Mouse (Mus musculus): ENCODE results near the gene Slc27a1.
A peak's percentile ranks its signal among the peaks of the same experiment; 100 is the strongest.
"Not testable (repeated sequence)": the region's sequence is repeated elsewhere in the genome, so short reads cannot be mapped to it uniquely, and the experiment has no call there.

Gene Slc27a1

DNA sequence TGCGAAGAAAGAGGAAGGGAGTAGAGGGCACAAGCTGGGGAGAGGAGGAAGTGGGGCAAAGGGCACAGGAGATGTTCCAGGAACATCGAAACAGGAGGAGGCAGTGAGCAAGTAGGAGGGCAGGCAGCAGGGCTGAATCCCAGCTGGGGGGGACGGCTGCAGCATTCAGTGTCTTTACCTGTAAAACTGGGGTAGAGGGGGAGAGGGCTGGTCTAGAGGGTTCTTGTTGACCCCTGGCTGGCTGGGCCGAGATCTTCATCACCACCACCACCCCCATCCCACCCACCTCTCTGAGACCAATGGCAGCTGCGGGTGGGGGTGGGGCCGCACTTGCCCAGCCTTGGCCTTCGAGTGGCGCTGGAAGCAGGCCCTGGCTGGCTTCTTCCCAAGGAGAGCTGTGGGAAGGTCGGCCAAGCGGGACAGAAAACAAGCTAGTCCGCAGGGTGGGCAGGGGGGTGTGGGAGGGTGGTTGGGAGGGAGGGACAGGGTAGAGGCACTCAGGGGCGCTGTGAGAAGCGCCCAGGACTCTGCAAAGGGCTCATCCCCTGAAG lies at the start of gene Slc27a1:
Gene Slc27a1 (plus strand): TSS at position 496 of the 551 bp plus-strand sequence.
- DNase-seq (ENCODE audit: low spot score in 2 of 2), result no peak

GRCm38 (mm10) chr8:71519037-71519825 lies 49.5 kb upstream of the Slc27a1 start:
- DNase-seq (ENCODE audit: low spot score in 2 of 2), result not testable (repeated sequence)

- DNase-seq (ENCODE audit: low spot score in 2 of 2), result peak; percentile 88 to 91
These were observed 47.0 kb upstream of the Slc27a1 start for GRCm38 (mm10) chr8:71521634-71522033.

GRCm38 (mm10) chr8:71525226-71526050 lies 43.2 kb upstream of the Slc27a1 start, which contains the start of gene Ccdc194:
Gene Ccdc194 (minus strand): TSS chr8:71525711.
- no peak for DNase-seq (ENCODE audit: low spot score in 2 of 2)

DNA sequence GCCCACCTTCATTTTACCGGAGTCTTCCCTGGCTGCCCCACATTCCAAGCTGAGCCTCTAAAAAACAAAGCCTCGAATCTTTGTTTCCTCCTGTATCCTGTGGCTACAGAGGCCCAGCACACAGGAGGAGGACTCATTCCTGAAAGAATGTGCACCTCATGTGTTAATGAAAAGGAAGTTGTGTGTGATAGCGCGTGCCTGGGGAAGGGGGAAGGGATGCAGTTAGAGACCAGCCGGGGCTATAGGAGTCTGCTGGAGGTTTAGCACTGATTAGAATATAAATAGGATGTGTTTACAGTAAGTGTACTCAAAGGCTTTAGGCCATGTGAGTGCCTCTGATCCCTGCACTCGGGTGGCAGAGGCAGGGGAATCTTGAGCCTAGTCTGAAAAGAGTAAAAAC lies 42.4 kb upstream of the Slc27a1 start:
- DNase-seq (ENCODE audit: low spot score in 2 of 2), result no peak

GRCm38 (mm10) chr8:71527162-71527870 lies 41.4 kb upstream of the Slc27a1 start:
- DNase-seq (ENCODE audit: low spot score in 2 of 2), result no peak

DNA sequence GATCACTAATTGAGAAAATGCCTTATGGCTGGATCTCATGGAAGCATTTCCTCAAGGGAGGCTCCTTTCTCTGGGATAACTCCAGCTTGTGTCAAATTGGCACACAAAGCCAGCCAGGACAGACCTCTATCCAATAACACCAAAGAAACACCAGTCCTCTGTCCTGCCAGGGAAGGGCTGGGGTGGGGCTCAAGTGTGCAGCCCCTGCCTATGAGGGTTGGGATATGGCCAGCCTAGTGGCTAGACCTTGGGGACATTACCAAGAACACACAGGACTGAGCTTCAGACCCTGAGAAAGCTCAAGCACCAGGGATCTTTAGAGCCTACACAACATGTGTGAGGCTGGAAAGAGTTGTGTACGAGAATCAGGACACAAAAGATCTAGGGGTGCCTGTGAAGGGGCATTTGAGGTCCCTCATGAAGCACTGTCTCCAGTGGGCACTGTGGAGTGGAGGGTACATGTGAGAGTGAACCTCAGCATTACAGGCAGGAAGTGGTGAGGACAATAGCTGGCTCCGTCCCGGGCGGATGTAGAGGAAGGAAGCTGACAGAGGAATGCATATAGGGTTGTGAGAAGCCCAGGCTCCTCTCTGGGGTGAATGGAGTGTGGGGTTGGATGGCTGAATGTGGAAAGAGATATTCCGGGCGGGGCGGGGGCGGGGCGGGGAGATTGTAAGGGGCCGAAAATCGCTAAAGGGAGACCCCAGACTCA lies 40.2 kb upstream of the Slc27a1 start:
- no peak for DNase-seq (ENCODE audit: low spot score in 2 of 2)

GRCm38 (mm10) chr8:71530735-71531467 lies 37.8 kb upstream of the Slc27a1 start:
- DNase-seq (ENCODE audit: low spot score in 2 of 2), result not testable (repeated sequence)

- DNase-seq (ENCODE audit: low spot score in 2 of 2), result no peak
These were observed 34.3 kb upstream of the Slc27a1 start for GRCm38 (mm10) chr8:71534263-71534810.

GRCm38 (mm10) chr8:71535663-71536062 lies 33.0 kb upstream of the Slc27a1 start:
- no peak for DNase-seq (ENCODE audit: low spot score in 2 of 2)

GRCm38 (mm10) chr8:71537028-71537867 lies 31.4 kb upstream of the Slc27a1 start, which contains the start of gene Bst2:
Gene Bst2 (minus strand): TSS chr8:71537456.
- DNase-seq (ENCODE audit: low spot score in 2 of 2), result peak; percentile 72 to 80

DNA sequence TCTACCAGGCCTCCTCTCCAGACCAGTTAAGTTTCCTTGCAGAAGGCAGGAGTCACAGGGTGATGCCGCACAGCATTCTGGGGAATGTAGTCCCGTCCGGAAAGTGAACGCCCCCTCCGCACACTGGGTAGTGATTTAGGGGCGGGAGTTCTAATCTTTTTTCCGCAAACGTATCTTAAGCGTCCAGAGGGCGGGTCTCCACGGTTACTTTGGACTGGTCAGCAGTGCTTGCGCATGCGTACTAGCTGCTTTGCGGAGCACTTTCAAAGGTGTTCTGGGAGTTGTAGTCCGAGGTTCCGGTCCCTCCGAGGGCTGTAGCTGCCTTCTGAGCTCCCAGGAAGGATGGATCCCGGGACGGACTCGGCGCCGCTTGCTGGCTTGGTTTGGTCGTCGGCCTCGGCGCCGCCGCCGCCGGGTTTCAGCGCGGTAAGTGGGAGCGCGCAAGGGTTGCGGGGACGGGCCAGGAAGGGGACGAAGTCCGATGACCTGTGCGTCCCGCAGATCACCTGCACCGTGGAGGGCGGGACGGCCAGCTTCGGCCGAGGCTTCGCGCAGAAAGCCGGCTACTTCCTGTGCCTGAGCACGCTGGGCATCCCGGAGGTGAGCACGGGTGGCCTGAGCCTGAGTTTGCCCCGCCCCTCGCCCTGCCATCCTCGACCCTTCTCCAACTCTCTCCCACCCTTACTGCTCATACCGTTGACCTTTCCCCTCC lies 25.9 kb upstream of the Slc27a1 start, which contains the start of gene Mvb12a:
Gene Mvb12a (plus strand): TSS at position 291 of the 712 bp plus-strand sequence.
- peak; percentile 80 to 87 for DNase-seq (ENCODE audit: low spot score in 2 of 2)

DNA sequence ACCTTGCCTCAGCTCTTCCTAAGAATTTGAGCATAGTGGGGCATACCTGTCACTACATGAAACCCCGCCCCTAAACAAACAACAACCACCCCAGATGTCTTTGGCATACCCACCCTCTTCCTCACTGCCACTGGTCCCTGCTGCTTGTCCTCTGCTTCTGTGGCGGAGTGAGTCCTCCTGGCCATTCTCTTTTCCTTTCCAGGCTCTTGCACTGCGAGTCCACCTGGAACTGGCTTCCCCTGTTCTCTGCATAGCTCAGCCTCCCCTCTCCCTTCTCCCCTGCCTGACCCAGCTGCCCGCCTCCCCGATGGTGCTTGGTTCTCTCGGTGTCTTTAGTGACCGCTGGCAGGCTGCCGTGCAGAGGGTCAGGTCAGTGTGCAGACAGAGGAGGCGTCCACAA lies 24.9 kb upstream of the Slc27a1 start:
- DNase-seq (ENCODE audit: low spot score in 2 of 2), result no peak

GRCm38 (mm10) chr8:71545053-71545452 lies 23.6 kb upstream of the Slc27a1 start:
- DNase-seq (ENCODE audit: low spot score in 2 of 2), result no peak

- no peak for DNase-seq (ENCODE audit: low spot score in 2 of 2)
These were observed 21.1 kb upstream of the Slc27a1 start for GRCm38 (mm10) chr8:71547590-71547989.

- no peak for DNase-seq (ENCODE audit: low spot score in 2 of 2)
These were observed 17.9 kb upstream of the Slc27a1 start for GRCm38 (mm10) chr8:71550754-71551153.

GRCm38 (mm10) chr8:71552770-71553169 lies 15.9 kb upstream of the Slc27a1 start:
- no peak for DNase-seq (ENCODE audit: low spot score in 2 of 2)

- DNase-seq (ENCODE audit: low spot score in 2 of 2), result no peak
These were observed 14.7 kb upstream of the Slc27a1 start for GRCm38 (mm10) chr8:71554001-71554400.

Data from spleen, postnatal 14 days (tissue).